Mouse (Mus musculus) MN1 (cell line): ENCODE measurements at regions not wholly inside any gene's neighbourhood (a gene's known extent, or its start where the extent isn't known, plus 50 kb on each side); places are given as distances from the start of the nearest gene placed in this dataset.
A peak's percentile ranks its signal among the peaks of the same experiment; 100 is the strongest.
"Not testable (repeated sequence)": the region's sequence is repeated elsewhere in the genome, so short reads cannot be mapped to it uniquely, and the experiment has no call there.

ENCODE experiments used
- DNase-seq: peaks from one replicate; pipeline ENCODE4 v3.0.0-alpha.2; 2016; ENCODE audit warnings: low spot score

DNA sequence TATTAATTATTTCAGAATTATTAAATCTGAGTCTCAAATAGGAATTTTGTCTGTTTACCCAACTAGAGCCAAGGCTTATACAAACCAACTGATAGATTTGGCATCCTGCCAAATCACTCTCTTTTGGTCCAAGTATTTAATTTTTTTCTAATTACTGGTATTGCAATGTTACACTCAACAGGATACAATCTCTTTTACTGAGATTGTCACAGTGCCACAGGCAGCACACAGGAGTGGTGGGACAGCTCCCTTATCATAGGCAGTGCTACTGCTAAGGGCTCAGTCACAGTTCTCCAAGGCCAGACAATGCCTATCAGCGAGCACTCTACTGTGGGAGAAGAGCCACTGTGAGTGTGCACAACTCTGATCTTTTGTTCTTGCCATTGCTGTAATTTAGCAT lies 396.9 kb downstream of the Med10 start:
- DNase-seq: no peak

DNA sequence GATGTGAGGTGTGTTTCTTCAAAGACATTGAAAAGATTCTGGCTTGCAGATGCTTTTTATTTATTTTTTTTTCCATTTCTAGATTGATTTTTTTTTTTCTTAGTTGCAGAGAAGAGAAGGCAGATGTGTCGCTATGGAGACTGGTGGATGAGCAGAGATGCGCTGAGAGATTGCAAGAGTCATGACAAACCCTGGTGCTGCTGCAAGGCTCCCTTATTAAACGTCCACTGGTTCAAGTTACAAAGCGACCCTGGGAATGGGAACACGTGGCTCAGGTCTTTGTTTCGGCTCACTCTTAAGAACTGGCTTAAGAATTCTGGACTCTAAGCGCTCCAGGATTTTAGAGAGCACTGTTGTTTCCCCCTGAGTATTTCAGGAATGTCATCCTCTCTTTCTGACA lies 403.1 kb downstream of the Med10 start:
- peak; percentile 20 for DNase-seq

GRCm38 (mm10) chr13:70210158-70210557 lies 408.0 kb downstream of the Med10 start:
- DNase-seq: no peak

DNA sequence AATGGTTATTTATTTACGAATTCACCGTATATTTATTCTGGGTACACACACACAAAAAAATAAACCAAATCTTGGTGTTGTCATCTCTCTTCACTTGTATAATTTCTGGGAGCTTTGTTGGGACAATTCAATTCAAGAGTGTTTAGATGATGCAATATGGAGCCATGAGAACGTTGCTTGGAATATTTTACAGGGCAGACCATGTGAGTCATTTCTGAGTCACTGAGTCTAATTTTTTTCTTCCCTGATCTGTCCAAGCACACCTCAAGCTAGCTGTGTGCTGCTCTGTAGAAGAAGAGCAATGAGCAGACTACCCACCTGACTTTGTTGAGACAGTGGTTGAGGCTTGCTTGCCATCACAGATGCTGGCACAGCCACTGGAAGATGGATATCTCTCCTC lies 410.8 kb downstream of the Med10 start:
- peak; percentile 70 for DNase-seq

DNA sequence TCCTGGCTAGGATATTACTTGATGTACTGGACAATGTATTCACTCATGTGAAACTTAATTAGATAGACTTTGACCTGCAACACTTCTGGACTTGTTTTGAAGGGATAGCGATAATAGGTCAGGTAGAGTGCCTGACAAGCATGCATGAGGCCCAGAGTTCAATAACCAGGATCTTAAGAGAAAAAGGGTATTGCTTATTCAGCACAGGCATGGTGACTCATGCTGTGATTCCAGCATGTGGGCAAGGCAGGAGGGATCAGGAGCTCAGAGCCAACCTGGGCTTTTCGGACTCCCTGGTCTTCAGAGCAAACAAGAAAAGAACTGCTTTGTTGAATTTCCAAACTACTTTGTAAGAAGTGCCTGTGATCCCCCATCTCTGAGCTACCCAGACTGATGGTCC lies 411.4 kb downstream of the Med10 start:
- DNase-seq: peak; percentile 14

DNA sequence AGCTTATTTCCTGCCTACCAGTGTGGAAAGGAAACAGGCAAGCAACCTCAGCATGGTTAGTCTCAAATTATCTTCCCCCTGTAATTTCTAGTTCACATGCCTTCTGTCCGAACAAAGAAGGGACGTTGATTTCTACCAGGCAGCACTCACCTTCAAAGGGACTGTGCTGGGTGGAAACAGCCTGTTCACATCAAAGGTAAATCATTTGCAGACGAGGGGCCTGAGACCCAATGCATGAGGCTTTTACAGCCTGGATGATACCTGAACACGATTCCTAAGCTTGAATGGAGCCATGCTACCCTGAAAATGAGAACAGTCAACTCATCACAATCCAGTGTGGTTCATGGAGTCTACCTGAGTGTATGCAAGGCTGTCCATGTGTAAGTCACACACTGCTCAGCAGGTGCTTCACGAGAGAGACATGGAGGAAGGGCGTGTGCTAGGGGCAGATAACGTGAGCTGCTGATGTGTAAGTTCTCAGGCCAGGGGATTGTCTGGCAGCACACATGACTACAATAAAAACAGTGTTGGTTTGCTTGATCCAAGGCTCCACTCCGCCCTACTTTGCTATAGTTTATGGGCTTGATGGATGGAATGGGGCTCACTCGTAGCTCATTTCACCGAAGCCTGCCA lies 411.9 kb downstream of the Med10 start:
- DNase-seq: no peak

- DNase-seq: no peak
Measured at GRCm38 (mm10) chr13:70216134-70216533, 413.9 kb downstream of the Med10 start.

GRCm38 (mm10) chr13:70217429-70218133 lies 415.4 kb downstream of the Med10 start:
- no peak for DNase-seq

DNA sequence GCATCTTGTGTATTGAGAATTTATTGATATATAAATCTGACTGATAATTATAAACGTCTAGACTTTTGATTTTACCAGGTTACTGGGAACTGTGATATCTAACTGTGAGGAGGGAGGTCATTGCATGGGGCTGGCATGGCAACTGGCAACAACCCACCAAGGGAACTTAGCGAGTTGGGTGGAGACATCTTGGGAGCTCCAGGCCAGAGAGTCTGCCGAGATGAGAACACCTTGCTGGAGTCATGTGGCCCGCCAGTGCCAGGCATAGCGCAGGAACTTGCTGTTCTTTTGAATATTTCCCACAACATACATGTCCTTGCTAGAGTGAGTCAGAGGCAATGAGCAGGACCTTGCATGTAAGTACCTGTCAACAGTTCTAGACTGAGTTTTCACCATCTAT lies 413.9 kb downstream of the Ice1 start:
- no peak for DNase-seq

GRCm38 (mm10) chr13:70227167-70227566 lies 410.3 kb downstream of the Ice1 start:
- DNase-seq: no peak

DNA sequence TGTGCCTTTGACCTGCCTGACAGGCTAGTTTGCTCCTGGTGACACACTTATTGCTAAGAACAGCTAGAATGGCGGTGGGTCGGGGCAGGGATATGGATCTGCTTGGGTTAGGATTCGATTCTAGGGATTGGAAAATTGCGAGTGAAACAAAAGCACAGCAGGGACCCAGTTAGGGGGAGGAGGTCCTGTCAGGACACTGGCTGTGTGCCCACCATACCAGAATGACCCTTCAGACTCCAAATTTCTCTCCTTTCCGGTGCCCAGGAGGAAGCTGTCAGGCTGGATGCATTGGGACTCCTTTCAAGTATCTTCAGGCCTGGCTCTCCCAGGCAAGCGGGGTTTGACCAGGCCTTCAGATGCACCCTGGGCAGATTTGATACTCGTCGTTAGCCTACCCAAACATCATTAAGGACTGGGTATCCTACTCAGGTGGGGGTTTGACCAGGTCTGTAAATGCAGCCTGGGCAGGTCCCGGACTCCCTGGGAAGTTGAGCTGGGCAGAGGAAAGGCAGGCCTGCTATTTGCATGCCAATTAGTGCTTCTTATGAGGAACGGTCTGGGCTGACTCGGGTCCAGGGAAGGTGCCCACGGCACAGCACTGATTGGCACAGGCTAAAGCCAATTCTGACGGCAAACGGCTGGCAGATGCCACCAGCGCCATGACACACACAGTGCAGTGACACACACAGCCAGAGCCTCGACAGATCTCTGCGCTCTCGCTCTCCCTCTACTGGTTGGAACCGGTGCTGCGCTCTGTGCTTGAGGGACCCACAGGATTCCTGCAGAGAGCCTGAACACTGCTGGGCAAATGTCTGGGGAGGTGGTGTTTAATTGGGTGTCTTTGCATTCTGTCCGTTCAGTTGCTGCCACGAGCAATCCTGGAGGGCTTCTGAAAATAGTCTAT lies 403.3 kb downstream of the Ice1 start:
- peak; percentile 80 for DNase-seq

DNA sequence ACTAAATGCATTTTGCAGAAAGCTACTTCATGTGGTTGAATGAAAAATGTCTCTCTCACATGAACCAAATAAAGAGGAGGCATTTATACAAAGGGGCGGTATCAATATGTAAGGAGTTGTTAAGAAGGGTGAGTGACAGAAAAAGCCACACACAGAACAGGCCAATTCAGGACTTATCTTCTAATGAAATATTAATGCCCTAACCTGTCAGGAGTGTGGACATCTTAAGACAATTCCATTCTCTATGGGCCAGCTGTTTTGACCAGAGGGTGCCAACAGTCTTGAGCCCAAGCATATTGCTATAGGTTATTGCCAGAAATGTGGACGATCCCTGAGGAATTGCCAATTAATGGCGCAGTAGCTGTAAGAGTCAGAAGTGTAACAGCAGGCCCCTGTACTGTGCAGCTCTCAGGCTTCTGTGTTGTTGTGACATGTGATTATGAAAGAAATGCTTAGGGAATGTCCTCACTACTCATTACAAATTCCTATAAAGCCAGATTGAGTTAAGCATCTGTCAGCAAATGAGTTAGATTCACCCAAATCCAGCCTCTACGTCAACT lies 393.8 kb downstream of the Ice1 start:
- DNase-seq: no peak

DNA sequence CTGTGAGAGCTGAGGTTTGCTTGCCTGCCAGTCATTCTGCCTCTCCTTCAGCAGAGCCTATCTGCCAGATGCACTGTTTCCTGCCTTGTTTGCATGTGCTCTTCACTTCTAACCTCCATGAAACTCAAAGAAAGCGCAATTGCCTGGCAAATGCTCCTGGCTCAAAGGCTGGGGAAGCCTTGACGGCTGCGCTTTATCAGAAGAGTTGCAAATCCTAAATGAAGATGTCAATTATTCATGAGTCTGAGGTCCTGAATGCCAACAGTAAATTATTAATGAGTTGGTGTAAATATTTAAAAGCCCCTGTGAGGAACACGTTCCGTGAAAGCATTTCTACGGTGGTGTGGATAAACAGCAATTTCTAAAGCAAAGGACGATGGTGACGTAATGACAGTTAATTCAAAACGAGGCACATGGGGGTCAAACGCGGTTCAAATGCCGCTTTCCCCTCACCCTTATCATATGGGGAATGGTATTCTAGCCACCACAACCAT lies 377.4 kb downstream of the Ice1 start:
- no peak for DNase-seq

- DNase-seq: no peak
Measured at GRCm38 (mm10) chr13:70263654-70264053, 373.8 kb downstream of the Ice1 start.

DNA sequence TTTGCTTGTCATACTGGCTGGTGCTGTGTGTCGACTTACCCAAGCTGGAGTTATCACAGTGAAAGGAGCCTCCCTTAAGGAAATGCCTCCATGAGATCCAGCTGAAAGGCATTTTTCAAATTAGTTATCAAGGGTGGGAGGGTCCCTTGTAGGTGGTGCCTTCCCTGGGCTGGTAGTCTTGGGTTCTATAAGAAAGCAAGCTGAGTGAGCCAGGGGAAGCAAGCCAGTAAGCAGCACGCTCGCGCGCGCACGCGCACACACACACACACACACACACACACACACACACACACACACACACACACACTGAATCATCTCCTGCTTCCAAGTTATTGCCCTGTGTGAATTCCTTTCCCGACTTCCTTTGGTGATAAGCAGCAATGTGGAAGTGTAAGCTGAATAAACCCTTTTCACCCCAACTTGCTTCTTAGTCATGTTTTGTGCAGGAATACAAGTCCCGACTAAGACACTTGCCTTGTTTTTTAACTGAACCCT lies 360.5 kb downstream of the Ice1 start:
- DNase-seq: not testable (repeated sequence)

DNA sequence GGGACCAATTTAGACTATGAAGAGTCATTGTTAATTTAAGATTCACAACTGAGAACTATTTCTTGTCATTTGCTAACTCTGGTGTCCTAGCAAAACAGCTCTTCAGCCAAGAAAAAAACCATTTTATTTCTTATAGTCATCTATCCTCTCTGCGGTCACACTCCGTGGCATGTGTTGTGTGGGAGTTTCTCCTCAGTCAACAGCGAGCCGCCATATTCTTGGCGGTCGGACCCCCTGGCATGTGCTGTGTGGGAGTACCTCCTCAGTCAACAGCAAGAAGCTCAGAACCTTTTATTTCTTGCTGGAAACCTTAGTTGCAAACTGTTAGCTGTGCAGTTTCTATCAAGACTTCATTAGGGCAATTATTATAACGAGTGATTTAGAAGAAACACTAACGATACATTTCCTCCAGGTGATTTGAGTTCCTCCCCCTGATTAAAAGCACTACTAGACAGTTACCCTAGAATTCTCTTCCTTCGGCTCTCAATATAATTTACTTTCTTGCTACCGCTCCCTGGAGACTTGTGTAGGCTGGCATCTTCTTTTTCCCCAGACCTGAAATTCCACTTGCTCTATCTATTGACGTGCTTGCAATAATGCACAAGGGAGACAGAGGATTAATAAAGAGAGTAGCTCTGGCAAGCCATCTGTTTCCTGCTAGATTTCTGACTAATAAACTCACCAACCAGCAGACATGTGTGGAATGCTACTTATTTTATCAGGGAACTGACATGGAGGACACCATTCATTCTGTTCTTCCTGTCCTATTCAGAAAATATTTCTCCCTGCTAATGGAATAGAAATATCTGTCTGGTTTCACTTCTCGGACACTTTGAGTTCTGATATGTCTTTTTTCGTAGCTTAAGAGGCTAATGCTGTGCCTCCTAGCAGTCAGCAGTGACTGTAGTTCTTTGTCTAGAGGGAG lies 359.5 kb downstream of the Ice1 start:
- no peak for DNase-seq

DNA sequence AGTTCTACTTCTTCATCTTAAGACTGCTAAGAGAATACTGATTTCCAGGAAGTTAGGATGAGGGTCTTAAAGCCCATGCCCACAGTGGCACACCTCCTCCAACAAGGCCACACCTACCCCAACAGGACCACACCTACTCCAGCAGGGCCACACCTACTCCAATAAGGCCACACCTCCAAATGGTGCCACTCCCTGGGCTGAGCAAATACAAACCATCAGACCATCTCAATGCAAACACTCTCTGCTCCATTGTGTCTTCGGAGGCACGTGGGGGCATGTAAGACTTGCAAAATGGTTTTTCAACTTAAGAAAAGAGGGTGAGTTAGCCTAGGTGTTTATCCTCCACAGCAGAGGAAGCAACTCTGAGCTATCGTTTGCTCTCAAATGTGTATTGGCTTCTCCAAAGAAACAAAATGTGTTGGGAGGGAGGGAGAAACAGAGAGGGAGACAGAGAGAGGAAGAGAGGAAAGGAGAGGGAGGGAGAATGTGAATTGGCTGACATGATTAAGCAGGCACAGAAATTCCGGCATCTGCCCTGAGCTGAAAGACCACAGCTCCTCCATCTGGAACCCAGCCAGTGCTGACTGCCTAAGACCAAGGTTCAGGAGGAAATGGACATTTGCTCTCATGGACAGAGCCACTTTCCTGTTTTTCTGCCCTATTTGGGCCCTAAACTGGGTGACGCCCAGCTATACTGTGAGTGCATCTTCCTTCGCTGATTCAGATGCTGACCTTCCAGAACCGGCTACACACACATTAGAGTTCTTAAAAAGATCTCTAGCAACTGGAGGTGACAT lies 356.2 kb downstream of the Ice1 start:
- DNase-seq: no peak

- DNase-seq: no peak
Measured at GRCm38 (mm10) chr13:70282731-70283130, 354.7 kb downstream of the Ice1 start.

DNA sequence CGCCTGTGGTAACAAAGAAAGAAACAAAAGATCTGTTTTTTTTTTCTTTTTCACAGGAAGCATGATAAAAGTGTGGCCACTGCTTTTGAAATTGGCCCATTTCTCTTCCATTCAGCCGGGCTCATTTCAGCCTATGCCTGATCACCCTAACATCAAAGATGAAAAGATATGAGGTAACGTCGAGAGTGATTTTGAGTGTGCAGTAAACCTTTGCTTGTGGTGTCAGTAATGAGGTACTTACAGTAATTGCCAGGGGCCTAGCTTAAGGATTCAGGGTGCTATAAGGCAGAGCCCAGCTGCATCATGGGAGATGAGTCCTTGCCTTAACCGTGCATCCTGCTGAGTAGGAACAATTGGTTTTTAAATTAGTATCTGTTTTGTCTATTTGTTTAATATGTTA lies 354.2 kb downstream of the Ice1 start:
- no peak for DNase-seq

DNA sequence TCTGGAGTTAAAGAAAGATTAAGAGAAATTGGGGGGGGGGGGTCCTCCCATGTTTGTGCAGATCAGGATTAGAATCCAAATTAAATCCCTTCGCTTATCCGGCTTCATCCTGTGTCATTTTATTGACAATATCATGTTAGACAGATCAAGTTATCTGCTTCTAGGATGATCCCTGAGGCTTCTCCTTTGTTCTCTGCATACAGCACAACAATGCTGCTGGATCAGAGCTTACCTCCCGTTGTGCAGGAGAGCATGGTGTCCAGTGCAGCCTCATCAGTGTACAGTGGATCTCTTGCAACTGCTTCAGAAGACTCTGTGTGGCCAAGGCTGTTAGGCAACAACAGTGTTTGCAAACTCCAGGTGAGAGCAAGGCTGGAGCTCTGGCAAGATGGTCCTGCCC lies 344.7 kb downstream of the Ice1 start:
- DNase-seq: no peak
